In the genomic region with DNA sequence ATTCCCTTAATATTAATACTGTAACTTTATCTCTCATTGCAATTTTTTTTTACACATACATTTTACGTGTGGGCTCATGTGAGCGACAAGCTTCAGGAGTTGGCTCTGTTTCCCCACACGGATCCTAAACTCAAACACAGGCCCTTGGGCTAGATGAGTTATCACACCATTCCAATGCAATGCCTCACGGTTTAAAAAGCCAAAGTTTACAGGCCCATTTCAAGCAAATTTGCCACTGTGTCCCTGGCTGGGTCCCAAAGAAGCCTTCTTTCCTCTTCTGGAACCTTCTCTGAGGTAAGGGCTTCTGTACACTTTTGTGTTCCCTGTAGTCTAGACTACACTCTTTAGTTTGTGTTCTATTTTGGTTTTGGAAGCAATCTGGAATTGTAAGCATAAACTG, we compare ENCODE assay signal across 24 mouse cellular contexts. TPM values are rescaled to one million over a fixed set of nuclear protein-coding genes. Genes with fewer than 3 reads are reported as not detected.
"Had no signal": no experiment of that assay in that cellular context is flagged by ENCODE, and none has a peak within 500 bp of the region (broad histone marks: within the 10 kb centered on the region; RNA-seq: fewer than 3 reads in every experiment).

No protein-coding gene starts in this region.

- H3K9ac ChIP-seq: kidney, embryonic 15.5 days; limb, embryonic 12.5 days; liver, embryonic 12.5 days; liver, embryonic 15.5 days; midbrain, embryonic 12.5 days; midbrain, embryonic 15.5 days; neural tube, embryonic 12.5 days; neural tube, embryonic 15.5 days had no signal

- ATAC-seq: liver, embryonic 12.5 days; midbrain, embryonic 15.5 days had no signal

- DNase-seq: kidney, adult 2 months; kidney, postnatal 10 days; kidney, postnatal 36 days; layer of hippocampus, postnatal 36 days; liver; lung, adult 2 months; lung, postnatal 10 days; right cerebral cortex, adult 18-20 months; right cerebral cortex, postnatal 14 days; right cerebral cortex, postnatal 4 days; thymus, adult 2 months; thymus, postnatal 4 days had no signal

- H3K9me3 ChIP-seq: kidney, embryonic 15.5 days; limb, embryonic 12.5 days; liver, embryonic 12.5 days; liver, embryonic 15.5 days; midbrain, embryonic 12.5 days; midbrain, embryonic 15.5 days; neural tube, embryonic 12.5 days; neural tube, embryonic 15.5 days had no signal

- H3K27ac ChIP-seq: kidney, embryonic 15.5 days; left cerebral cortex, adult 2 months; limb, embryonic 12.5 days; liver, embryonic 12.5 days; liver, embryonic 15.5 days; macrophage; midbrain, embryonic 12.5 days; midbrain, embryonic 15.5 days; neural tube, embryonic 12.5 days; neural tube, embryonic 15.5 days; stomach, postnatal 0 days had no signal

- H3K4me3 ChIP-seq: kidney, embryonic 15.5 days; left cerebral cortex, adult 2 months; limb, embryonic 12.5 days; liver, embryonic 12.5 days; liver, embryonic 15.5 days; midbrain, embryonic 12.5 days; midbrain, embryonic 15.5 days; neural tube, embryonic 12.5 days; neural tube, embryonic 15.5 days had no signal

- H3K27me3 ChIP-seq: kidney, embryonic 15.5 days; limb, embryonic 12.5 days; liver, embryonic 12.5 days; liver, embryonic 15.5 days; midbrain, embryonic 12.5 days; midbrain, embryonic 15.5 days; neural tube, embryonic 12.5 days; neural tube, embryonic 15.5 days had no signal

- H3K4me2 ChIP-seq: kidney, embryonic 15.5 days; limb, embryonic 12.5 days; liver, embryonic 12.5 days; liver, embryonic 15.5 days; midbrain, embryonic 12.5 days; midbrain, embryonic 15.5 days; neural tube, embryonic 12.5 days; neural tube, embryonic 15.5 days had no signal

RNA-seq across cellular contexts. Expression of gene Dll3, which starts 32.5 kb away (rescaled TPM):
- total RNA-seq: megakaryocyte, adult 5-6 weeks had no signal
- polyA plus RNA-seq: kidney, adult 2 months; liver, embryonic 15.5 days; macrophage had no signal
